Mouse (Mus musculus): Measurements from ENCODE around the gene Carmil1. TPM values are rescaled to one million over a fixed set of nuclear protein-coding genes. Genes with fewer than 3 reads are reported as not detected.

Gene Carmil1
- total RNA-seq (2021) = 1 to 10 TPM; 6.6 to 9.7 TPM
- long read RNA-seq, experiment 1, partial matches to known transcripts = 1 of 2 reads
- long read RNA-seq, experiment 1, other reads (novel, unspliced or antisense) = 1 of 2 reads
- long read RNA-seq, experiment 2 = 0 reads

DNA sequence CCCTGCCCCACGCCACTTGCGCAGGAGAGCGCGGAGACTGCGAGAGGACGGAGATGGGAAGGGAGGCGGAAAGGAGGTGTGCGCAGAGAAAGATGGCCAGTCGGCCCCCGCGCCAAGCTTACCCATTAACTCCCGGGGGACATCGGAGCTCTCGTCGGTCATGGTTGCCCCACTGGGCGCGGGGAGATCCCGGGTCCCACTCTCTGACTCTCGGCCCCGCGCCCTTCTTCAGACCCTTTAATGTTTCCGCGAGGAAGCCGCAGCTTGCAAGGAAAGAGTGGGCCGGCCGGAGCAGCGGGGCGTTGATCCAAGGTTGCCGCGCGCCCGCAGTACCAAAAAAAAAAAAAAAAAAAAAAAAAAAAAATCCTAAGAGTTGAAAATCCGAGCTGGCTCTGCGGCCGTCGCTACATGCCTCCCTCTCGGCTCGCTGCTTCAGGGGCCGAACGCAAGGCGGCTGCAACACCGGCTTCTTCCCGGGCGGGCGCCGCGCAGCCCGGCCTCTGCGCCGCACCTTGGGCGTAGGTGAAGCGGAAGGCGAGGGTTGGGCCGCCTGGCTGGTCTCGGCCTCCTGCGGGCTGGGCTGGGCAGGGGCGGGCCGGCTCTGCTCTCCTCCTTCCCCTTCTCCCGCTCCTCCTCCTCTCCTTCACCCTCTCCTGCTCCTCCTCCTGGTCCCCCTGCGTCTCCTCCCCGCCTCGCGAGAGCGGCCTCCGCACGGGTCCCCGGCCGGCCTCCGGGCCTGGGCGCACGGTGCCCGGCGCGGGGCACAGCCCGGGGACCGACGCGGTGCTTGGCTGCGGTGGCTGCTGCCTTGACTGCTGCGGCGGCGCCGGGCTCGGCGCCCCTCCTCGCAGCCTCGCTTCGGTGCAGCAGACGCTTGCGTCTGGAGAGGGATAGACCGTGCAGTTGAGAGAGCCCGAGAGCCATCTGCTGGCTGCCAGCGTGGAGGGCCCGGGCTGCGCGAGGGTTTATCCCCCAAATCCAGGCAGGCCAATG is at the start of gene Carmil1:
Gene Carmil1, minus strand, starts transcription at position 357 of the 993 bp plus-strand sequence.
- DNase-seq = peak; percentile 85 to 88

DNA sequence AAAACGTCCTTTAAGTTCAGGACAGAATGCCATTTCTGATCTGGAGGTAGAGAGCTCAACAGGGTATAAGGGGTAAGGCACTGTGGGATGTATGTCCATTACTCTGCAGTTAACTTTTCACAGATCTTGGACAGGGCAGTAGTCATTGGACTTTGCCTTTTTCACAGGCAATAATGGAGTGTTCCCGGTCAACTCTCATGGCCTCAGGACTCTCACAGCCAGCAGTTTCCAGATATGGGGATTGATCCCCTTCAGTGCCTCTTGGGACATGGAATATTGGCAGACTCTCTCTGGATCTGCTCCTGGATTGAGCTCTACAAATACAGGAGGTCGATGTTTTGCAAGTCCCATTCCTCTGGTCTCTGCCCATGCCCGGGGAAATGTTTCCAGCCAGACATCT is 49.5 kb upstream of the Carmil1 start:
- DNase-seq = no peak

DNA sequence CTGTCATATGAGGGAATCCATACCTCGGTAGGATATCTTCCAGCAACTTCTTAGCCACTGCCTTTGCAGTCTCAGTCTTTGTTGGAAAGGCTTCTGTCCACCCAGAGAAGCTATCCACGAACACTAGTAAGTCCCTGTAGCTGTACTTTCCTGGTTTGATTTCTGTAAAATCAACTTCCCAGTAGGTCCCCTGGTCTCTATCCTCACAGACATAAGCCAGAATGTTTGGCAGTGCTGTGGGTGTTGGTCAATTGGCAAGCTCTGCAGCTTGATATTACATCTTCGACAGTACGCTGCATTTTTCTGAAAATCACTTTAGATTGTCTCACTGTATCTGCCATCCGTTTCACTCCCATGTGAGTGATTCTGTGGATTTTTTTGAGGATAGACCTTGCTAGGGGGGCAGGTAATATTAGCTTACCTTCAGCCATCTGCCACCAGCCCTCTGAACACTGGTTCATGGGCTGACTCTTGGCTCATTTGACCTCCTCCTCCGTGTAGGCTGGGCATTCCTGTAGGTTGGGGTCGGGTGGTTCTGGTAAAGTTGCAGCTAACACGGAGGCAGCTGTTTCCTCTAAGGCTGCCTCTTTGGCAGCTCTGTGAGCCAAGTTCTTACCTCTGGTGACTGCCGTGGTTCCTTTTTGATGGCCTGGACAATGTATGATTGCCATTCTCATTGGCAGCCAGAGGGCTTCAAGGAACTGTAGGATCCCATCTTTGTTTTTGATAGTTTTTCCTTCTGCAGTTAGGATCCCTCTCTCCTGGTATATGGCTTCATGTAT is 47.6 kb upstream of the Carmil1 start:
- no peak for DNase-seq

DNA sequence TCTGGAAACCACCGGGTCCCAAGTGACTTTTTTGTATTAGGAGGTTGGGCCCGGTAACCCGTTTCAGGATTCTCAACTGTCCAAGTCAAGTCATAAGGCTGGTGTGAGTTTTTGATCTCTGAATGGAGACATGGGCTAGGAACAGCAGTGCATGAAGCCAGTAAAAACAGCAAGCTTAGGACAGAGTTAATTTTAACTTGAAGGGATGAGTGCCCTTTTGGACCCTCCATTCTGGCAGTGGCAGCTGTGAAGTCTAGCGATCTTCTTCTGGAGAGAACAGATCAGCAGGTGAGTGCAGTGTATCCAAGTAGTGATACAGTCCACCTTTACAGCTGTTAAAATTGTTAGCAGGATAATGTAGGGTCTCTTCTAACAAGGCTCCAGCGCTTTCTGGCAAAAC is 46.6 kb upstream of the Carmil1 start, which contains the start of gene Cmah:
Gene Cmah, plus strand, starts transcription at position 204 of the 400 bp plus-strand sequence.
- no peak for DNase-seq

DNA sequence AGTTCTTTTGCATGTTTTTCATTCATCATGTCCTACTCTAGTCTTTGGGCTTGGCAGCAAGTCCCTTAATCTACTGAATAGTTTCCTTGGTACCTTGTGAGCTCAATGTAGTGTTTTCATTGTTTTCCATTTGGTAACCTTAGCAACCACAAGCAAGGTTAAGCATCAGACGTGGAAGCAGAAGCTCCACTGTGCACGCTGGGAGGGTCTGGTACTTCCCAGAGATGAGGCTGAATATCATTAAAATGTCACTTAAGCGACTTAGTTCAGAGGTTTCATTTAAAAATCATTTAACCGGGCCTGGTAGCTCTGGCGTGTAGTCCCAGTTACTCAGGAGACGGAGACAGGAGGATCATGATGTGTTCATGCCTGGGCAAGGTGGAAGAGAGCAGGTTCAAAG is 40.7 kb upstream of the Carmil1 start:
- DNase-seq = no peak

DNA sequence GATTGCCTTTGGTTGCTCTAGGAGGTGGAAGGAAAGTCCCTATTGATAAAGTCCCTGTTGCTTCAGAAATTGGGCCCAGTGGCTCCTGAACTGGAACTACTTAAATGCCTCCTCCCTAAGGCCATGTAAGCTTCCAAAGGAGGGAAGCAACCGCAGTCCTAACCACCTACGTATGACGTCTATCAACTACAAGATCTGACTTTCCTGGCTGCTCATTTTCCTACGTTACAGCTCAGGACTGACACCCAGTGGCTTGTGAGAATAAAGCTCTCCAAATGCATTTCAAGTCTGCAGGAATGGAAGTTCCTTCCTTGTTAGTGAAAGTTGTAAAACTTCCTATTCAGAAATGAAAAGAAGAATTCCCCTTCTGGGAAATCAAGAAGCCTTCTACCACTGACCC is 38.0 kb upstream of the Carmil1 start:
- peak; percentile 34 to 53 for DNase-seq

DNA sequence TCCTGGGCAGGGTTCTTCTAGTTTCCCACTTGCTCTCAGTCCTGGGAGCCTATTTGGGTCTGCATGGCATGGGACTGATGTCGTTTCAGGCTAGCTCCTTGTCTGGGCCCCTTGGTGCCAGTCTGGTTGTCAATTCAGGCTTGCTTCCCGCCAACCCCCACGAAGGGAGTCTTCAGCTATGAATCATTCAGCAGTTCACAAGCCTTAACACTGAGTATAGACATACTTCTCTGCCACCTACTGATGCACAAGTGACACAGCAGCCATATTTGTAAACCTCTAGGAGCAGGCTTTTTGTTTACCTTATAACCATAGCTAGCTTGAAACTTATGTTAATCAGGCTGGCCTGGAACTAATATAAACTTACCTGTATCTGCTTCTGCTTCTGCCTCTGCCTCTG is 36.0 kb upstream of the Carmil1 start:
- no peak for DNase-seq

DNA sequence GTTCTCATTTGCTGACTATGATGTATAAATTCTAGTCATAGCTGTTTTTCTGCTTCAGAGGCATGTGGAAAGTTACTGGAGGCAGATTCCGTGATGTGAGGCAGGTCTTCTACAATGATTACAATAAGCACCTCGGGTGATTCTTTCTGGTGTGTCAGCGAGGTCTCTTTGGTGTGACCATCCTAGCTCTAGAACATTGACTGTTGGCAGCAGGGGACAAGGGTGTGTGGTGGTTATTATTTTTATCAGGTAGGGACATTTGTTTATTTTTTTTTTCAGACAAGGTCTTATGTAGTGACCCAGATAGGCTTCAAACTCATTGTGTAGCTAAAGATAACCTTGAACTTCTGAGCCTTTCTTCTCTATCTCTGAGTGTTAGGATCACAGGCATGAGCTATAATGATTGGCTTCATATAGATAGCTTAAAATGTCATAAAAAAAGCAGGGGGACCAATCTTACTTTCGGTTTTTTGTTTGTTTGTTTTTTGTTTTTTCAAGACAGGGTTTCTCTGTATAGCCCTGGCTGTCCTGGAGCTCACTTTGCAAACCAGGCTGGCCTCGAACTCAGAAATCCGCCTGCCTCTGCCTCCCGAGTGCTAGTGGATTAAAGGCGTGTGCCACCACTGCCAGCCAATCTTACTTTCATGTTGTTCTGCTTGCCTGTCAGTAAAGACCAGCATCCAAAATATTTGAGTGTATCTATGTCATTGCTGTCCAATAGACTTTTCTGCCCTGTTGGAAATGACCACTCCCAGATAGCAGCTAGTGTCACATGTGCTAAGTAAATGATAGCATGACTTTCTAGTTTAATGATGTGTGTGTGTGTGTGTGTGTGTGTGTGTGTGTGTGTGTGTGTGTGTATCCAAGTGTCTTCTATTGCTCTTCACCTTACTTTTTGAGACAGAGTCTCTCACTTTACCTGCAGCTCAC is 30.7 kb upstream of the Carmil1 start:
- DNase-seq = no peak

DNA sequence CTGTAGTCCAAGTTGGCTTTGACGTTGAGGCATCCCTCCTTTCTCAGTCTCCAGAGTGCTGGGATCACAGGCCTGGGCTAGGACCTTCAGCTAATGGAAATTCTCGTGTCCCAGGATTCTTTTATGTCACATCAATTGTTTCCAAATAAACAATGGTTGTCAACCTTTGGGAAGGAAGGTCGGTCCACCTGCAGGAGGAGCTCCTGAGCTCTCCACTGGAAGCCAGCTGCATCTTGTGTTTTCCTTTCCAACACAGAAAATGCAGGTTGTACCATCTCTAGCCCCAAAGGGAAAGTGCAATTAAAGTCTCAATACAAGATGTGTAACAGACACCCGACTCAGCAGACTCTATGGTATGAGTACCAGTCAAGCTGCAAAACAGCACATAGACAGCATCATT is 25.7 kb upstream of the Carmil1 start:
- DNase-seq = no peak

DNA sequence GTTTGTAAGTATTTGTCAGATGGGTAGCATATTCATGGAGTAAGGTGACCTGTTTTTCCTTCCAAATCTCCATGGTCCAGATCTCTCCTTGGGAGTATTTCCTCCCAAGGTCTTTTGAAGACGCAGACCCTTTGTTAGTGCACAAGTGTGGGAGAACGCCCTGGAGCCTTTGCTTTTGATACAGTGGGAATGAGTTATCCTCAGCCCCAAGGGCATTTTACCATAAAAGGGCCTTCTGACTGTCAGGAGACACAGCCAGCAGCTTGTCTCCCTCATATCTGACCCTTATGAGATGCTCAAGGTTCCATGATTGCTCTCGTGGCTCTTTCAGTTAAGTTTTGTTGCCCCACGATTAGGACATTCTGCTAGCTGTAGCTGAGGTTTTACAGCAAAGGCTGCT is 24.9 kb upstream of the Carmil1 start:
- no peak for DNase-seq

DNA sequence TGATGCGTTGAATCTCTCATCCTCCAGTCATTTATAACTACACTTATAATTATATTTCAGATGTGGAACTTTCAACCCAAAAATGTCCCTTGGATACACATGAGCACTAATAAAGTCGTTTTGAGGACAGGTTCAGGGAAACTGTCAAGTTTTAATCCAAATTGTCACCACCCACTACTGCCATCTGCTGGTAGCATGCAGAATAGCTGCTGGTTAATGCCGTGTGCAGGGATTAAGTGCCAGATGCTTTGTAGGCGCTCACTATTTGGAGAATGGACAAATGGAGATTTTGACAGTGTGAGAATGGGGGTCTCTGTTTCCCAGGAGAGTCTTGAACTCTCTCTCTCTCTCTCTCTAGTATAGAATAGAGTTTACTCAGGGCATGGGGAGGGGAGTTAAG is 16.7 kb upstream of the Carmil1 start:
- DNase-seq = peak; percentile 25 to 69

DNA sequence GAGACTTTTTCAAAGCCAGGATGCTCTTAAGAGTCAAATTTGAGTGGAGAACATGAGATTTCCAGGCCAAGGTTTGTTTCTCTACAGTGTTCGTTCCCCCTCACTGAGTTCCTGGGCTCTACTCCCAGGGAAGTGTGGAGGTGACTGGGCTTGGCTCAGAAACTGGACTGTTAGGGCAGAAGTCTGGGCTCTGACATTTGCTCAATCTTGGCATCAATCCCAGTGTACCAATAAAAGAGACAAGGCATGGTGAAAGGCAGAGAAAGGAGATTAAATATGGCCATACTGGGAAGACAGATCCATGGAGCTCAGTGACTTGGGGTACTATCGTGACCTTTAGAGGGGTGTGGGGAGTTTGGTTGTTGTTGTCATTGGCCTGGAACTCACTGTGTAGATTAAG is 6.8 kb upstream of the Carmil1 start:
- DNase-seq = no peak

DNA sequence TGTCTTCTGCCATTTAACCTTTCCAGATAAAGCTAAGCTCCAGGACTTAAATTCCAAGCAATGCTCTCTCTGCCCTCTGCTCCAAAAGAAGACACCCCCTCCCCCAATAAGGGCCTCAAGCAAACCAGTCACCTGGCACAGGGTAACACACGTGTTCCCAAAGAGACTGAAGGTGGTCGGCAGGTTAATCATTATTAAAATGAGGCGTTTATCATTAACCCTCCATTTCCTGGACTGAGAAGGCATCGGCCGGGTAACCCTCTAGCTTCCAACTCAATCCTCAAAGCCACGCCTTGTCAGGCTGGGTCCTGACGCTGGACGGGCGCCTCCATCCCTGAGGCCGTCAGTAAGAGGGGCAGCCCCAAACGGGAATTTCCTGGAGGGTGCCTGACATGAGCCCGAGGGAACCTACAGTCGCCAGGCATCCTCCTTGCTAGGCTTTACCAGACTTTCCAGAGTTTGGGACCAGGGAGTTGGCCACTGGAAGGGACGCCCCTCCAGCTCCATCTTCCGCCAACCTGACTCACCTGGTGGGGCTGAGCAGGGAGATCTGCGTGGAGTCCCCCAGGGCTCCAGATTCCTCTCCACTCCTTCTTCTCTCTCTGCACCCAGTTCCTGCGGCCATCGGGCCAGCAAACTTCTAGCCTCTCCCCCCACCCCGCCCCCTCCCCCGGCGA is 695 bp downstream of the Carmil1 start:
- peak in 1 of 2 experiments; percentile 14 for DNase-seq

DNA sequence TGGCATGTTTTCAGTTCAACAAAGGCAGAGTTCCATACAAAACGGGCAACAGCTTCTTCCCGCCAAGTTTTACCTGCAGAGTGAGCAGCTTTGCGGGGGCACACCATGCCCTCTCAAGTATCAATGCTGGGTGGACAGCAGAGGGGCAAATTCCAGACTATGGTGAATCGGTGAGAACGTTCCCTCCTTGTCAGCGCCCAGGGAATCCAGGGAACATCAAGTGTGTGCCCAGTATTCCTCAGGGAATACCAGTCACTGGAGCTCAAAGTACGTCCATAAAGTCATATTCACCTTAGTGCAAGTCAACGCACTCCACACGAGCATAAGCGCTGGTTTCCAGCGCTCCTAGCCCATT is 1.2 kb downstream of the Carmil1 start:
- no peak for DNase-seq

DNA sequence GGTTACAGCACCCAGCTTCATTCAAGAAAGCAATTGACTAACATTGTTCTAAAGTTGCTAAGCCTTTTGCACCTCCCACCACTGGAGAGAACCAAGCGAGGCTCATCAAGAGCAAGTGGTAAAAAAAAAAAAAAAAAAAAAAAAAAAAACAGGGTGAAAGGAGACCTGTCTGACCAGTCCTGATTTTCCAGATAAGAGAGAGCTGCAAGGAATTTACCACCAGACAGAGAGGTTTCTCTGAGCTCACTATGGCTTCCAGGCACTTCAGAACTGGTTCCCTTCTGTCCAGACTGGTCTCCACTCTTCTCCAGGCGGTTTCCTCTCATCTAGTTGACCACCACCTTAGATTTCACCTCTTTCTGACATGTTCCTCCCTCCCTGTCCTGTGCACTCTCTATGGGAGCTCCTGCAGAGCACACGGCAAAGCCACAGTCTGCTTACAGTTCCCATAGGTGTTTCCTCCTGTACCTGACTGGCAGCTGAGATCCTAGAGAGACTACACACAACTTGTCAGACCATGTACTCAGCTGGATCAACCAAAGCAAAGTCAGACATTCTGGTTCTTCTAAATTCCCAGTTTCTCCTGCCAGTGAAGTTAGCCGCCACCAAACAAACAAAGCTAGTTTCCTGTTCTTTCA is 7.7 kb downstream of the Carmil1 start:
- DNase-seq = no peak

DNA sequence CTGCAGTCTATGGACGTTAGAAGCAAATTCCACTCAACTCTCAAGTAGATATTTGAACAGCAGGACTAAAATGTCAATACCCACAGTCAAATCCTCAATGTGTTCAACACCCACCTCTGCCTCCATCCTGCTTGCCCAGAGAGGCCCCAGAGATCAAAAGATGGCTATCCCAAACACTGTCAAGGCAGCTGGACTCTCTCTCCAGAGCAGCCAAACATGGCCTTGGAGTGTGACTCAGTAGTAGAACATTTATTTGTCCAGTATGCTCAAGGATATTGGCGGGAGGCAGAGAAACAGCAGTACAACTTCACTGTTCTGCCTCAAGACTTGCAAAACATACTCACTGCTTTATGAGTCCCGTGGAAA is 11.5 kb downstream of the Carmil1 start:
- DNase-seq = peak in 1 of 2 experiments; percentile 16

DNA sequence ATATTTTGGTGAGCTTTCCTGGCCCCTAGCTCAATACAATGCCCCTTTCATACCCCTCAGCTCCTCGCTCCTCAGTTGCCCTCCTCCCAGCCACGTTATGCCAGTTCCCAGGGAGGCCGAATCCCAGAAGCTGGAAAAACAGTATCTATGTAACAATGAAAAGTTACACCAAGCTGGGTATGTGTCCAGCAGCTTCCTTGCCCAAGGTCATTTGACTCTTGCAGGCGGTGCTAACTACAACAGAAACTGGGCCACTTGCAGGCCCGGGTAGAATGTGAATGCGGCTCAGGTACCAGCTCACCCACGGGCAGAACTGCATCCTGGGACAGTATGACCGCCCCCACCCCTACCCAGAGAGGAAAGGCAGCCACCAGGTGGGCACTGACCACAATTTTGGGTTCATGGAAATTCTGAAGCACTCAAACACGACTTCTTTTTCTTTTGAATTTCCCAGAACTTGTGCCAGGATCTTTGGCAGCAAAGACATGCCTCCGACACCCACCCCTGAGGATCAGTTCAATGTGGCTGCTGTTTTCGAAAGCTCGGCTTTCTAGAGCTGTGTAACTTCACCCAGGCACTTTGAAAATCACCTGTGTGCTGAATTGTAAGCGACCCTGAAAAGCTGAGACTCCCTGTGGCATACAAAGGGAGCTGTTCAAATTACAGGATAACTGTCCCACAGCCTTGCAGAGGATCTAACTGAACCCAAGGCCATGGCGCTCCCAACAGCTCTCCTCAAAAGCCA is 12.1 kb downstream of the Carmil1 start:
- DNase-seq = no peak

DNA sequence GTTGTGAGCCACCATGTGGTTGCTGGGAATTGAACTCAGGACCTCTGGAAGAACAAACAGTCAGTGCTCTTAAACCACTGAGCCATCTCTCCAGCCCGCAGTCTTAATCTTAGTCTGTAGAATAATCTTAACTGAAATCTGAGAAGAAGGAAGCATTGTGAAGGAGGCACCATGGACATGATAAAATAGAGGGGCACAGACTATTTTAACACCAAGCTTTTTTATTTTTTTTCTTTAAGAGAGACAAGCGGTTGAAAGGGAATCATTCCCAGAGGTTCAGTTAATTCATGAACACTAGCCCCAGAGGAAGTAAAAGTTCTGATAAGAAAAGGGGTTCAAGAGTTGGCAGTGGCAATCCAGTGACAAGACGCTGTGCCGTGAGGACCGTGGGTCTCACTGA is 15.8 kb downstream of the Carmil1 start:
- no peak for DNase-seq

DNA sequence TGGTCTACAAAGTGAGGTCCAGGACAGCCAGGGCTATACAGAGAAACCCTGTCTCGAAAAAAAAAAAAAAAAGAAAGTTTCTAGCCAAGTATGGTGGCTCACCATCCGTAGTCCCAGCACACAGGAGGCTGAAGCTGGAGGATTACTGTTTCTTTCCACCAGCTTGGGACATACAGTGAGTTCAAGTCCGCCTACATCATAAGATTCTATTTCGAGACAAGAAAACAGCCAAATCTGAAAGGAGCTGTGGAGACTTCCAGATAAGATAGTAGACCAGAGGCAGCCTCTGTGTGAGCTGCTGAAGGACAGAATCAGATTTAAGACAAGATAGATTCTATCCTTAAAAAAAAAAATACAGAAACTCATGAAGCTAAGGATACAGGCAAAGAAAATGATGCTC is 17.0 kb downstream of the Carmil1 start:
- no peak for DNase-seq
